Mouse (Mus musculus): Measurements from ENCODE around the gene Tma7.
A peak's percentile ranks its signal among the peaks of the same experiment; 100 is the strongest.

The Tma7 gene

DNA sequence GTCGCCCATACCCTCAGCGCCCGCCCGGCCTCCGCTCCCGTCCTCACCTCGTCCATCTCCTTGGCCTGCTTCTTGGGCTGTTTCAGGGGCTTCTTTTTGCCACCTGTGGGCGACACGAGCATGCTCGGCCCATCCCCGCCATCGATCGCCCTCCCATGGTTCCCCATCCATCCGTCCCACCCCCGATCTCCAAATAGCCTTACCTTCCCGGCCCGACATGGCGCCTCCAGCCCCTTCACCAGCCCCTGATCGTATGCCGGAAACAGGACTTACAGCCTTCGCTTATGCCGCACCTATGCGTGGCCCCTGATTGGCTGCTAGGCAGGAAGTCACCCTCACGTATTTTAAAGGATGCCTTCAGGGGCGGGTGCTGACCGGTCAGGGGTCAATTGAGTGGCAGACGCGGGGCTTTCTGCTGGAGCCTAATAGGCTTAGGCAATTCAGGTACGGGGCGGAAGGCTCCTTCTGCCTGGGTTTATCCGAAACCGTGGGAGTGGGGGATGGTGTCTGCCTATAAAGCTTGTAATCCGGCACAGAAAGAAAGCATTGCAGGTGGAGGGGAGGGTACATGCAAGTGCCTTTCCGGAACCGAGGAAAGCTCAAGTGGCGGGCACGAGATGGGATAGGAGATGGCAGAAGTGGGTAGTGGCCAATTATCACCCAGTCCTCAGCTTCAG is at the start of gene Tma7, which contains the start of gene Ccdc51:
Gene Tma7 (minus strand): TSS at position 464 of the 677 bp plus-strand sequence.
Gene Ccdc51 (plus strand): TSS at position 370 of the 677 bp plus-strand sequence.
- DNase-seq (ENCODE audit: low spot score): peak; percentile 57

- no peak for DNase-seq (ENCODE audit: low spot score)
Observed at GRCm38 (mm10) chr9:109130076-109130475, 47.7 kb upstream of the Tma7 start.

DNA sequence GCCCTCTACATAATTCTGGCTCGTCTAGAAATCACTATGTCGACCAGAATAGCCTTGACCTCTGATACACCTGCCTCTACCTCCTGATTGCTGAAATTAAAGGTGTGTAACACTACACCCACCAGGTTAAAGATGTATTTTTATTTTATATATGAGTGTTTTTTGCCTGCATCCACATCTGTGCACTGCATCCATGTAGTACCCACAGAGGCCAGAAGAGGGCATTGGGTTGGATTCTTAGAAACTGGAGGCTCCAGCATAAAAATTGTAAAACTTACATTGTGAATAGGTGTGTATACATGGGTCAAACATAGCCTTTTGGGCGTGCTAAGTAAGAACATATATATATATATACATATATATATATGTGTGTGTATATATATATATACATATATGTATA is 45.8 kb upstream of the Tma7 start:
- DNase-seq (ENCODE audit: low spot score): peak; percentile 34

GRCm38 (mm10) chr9:109127076-109127475 is 44.7 kb upstream of the Tma7 start:
- DNase-seq (ENCODE audit: low spot score): no peak

DNA sequence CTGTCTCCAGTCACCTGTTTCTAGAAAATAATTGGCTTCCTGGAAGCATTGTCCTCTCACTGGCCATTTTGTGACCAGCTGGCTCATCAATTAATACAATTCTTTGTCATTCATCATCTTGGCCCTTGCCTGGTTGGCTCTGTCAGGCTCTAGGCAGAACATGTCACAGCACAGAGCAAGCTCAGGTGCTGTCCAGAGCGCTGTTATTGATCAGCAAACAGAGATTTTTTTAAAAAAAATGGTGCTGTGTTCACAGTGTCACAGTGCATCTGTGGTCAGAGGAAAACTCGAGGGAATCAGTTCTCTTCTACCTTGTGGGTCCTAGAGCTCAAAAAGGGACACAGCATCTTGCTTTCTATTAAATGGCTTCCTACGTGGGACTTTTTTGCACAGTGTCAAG is 43.1 kb upstream of the Tma7 start:
- DNase-seq (ENCODE audit: low spot score): no peak

DNA sequence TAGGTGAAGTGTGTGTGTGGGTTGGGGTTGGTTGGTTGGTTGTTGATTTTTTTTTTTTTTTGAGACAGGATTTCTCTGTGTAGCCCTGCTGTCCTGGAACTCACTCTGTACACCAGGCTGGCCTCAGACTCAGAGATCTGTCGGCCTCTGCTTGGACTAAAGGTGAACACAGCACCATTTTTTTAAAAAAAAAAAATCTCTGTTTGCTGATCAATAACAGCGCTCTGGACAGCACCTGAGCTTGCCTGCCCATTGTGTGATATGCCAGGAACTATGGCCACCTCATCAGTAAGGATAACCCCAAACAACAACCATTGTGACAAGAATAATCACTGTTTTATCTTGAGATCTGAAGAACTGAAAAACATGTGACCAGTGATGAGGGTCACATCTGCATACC is 42.7 kb upstream of the Tma7 start:
- no peak for DNase-seq (ENCODE audit: low spot score)

- DNase-seq (ENCODE audit: low spot score): no peak
Observed at GRCm38 (mm10) chr9:109124164-109124563, 41.8 kb upstream of the Tma7 start.

- DNase-seq (ENCODE audit: low spot score): no peak
Observed at GRCm38 (mm10) chr9:109123266-109123665, 40.9 kb upstream of the Tma7 start.

GRCm38 (mm10) chr9:109122553-109123085 is 40.2 kb upstream of the Tma7 start:
- DNase-seq (ENCODE audit: low spot score): no peak

GRCm38 (mm10) chr9:109120956-109121355 is 38.6 kb upstream of the Tma7 start:
- DNase-seq (ENCODE audit: low spot score): no peak

- DNase-seq (ENCODE audit: low spot score): no peak
Observed at GRCm38 (mm10) chr9:109119571-109119970, 37.2 kb upstream of the Tma7 start.

- DNase-seq (ENCODE audit: low spot score): no peak
Observed at GRCm38 (mm10) chr9:109118106-109118505, 35.7 kb upstream of the Tma7 start.

DNA sequence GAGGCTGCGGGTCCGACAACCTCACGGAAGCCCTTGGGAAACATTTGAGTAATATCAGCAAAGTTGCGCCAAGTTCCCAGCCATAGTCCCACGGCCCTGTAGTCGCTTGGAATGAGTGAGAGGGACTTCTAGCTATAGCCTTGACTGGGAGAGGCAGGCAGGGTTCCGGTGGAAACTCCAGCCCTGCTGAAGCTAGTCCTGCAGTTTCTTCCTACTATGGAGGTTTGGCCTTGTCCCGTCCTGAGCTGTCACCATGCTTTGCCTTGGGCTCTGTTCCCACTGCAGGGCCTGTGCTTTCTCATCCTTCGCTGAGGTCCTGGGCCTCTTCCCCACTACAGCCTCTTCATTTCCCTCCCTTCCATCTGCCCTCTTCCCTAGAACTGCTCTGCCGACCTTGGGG is 33.8 kb upstream of the Tma7 start:
- no peak for DNase-seq (ENCODE audit: low spot score)

- no peak for DNase-seq (ENCODE audit: low spot score)
Observed at GRCm38 (mm10) chr9:109114871-109115270, 32.5 kb upstream of the Tma7 start.

DNA sequence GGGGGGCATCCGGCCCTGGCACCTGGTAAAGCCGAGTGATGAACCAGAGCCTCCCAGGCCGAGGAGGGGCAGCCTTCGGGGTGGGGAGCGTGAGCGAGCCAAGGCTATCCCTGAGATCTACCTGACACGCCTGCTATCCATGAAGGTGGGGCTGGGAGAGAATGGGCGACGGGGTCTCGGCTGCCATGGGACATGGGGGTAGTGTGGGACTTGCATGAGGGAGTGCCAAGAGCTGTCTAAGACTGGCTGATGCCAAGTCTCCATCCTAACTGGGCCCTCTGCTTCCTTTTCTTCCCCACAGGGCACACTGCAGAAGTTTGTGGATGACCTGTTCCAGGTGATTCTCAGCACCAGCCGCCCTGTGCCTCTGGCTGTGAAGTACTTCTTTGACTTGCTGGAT is 31.9 kb upstream of the Tma7 start:
- no peak for DNase-seq (ENCODE audit: low spot score)

- no peak for DNase-seq (ENCODE audit: low spot score)
Observed at GRCm38 (mm10) chr9:109113331-109113730, 30.9 kb upstream of the Tma7 start.

GRCm38 (mm10) chr9:109111591-109111990 is 29.2 kb upstream of the Tma7 start:
- DNase-seq (ENCODE audit: low spot score): no peak

DNA sequence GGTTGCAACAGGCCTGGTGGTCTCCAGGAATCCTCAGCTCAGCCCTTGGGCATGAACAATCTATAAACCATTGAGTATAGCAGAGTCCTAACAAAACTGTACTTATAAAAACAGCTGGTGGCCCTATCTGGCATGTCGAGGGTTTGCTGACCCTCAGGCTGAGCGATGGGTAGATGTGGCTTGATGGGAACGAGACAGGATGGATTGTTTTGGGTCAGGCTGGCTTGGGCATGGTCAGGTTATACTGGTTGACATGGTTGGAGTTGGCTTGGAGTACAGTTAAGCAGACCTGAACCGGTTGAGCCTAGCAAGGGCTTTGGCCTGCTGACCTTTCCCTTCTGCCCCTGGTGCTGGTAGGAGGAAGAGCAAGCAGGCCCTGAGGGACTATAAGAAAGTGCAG is 28.7 kb upstream of the Tma7 start:
- no peak for DNase-seq (ENCODE audit: low spot score)

- no peak for DNase-seq (ENCODE audit: low spot score)
Observed at GRCm38 (mm10) chr9:109110240-109110639, 27.9 kb upstream of the Tma7 start.

DNA sequence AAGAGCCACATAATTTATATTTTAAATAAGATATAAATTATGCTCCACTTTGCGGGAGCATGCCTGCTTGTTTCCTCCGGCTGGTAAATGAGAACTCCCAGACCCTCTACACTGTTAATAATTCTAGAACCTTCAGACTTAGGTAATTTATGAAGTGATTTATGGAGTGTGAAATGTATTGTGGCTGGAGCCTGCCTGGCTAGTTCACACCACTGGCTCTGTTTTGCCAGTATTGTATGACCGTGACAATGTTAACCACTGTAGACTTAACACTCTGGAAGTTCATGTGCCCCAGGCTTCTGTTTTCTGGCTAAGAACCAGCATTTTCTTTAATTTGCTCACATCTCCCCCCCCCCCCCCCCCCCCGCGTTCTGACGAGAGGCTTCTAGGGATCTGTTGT is 25.0 kb upstream of the Tma7 start:
- DNase-seq (ENCODE audit: low spot score): no peak

DNA sequence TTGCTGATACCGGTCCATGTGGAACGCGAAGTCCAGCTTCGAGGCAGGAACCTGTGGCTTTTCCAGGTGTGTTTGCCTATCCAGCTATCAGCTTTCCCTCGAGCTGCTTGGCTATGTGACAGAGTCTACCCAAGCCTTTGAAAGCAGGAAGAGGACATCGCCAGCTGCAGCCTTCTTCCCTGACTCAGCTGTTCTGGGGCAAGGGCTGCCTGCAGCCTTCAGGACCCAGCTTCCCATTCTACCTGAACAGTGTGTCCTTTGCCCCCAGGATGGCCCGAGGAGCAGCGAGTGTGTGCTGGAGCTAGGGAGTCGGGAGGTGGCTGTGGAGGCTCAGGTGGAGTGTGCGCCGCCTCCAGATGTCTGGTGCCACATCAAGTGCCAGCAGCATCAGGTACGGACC is 23.3 kb upstream of the Tma7 start:
- no peak for DNase-seq (ENCODE audit: low spot score)

DNA sequence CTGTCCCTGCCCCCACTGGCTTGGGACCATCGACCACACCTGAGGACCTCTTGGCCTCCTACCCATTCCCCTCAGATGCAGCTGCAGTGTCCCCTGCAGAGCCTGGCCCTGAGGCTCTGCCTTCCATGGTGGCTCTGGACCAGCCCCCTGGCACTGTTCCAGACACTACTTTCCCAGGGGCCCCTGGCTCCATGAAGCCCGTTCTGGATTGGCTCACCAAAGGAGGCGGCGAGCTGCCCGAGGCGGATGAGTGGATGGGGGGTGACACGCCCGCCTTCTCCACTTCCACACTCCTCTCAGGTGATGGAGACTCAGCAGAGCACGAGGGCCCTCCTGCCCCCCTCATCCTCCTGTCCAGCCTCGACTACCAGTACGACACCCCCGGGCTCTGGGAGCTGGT is 22.6 kb upstream of the Tma7 start:
- DNase-seq (ENCODE audit: low spot score): no peak

DNA sequence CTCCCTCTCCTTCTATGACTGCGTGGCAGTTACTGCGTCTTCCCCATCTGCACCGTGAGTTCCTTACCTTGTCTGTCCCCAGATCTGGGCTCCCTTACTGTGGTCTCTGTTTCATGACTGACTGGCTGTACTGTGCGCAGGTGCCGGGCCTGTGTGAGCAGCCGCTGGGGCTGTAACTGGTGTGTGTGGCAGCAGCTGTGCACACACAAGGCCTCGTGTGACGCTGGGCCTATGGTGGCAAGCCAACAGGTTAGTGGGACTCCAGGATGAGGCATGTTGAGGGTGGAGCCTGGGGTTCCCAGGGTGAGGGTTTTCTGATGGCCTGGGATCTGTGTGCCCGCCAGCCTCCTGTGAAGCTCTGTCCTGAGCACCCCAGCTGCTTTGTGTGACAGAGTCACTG is 21.7 kb upstream of the Tma7 start:
- no peak for DNase-seq (ENCODE audit: low spot score)

- no peak for DNase-seq (ENCODE audit: low spot score)
Observed at GRCm38 (mm10) chr9:109103250-109103649, 20.9 kb upstream of the Tma7 start.

Data from ovary, postnatal 14 days (tissue).